Mouse (Mus musculus) ES-E14 (cell line): ENCODE measurements around the gene Pigl. TPM values are rescaled to one million over a fixed set of nuclear protein-coding genes. Genes with fewer than 3 reads are reported as not detected.

Experiments
- DNase-seq: peaks from one replicate; pipeline ENCODE4 v3.0.0-alpha.2; 2013; ENCODE audit warnings: low read depth, low spot score
- H3K27ac ChIP-seq: 2 replicates; pipeline ENCODE4 v1.5.1; 2012; ENCODE audit warnings: low read depth, mild to moderate bottlenecking, low read length, moderate library complexity, mixed read lengths; ENCODE audit not compliant: poor library complexity, insufficient read depth, severe bottlenecking
- H3K36me3 ChIP-seq: 2 replicates; pipeline ENCODE4 v1.6.1; 2012; ENCODE audit warnings: mild to moderate bottlenecking, low read length, moderate library complexity, mixed read lengths; ENCODE audit not compliant: control insufficient read depth, poor library complexity, insufficient read depth, severe bottlenecking
- H3K4me1 ChIP-seq, 2 experiments: fragments of 150-350 bp in 1 of 2; sonication (generic) in 1 of 2; 2 replicates each; pipeline ENCODE4 v1.6.1; 2012; ENCODE audit warnings: low read length in 2 of 2, mild to moderate bottlenecking in 1 of 2, mixed read lengths in 1 of 2; ENCODE audit not compliant: control insufficient read depth in 2 of 2, insufficient read depth in 2 of 2, poor library complexity in 1 of 2
- H3K4me3 ChIP-seq, 2 experiments: fragments of 150-350 bp in 1 of 2; sonication (generic) in 1 of 2; 2 replicates each; pipeline ENCODE4 v1.5.1; 2012; ENCODE audit warnings: low read length in 2 of 2, low read depth in 1 of 2, mild to moderate bottlenecking in 1 of 2, mixed read lengths in 1 of 2; ENCODE audit not compliant: insufficient read depth in 1 of 2, poor library complexity in 1 of 2, severe bottlenecking in 1 of 2
- H3K9ac ChIP-seq: 2 replicates; pipeline ENCODE4 v1.6.1; 2012; ENCODE audit warnings: low read depth, mild to moderate bottlenecking, low read length, mixed read lengths; ENCODE audit not compliant: poor library complexity, insufficient read depth, severe bottlenecking
- H3K9me3 ChIP-seq: fragments of 150-350 bp; sonication (generic); 2 replicates; pipeline ENCODE4 v1.6.1; 2012; ENCODE audit warnings: low read depth, mild to moderate bottlenecking, low read length; ENCODE audit not compliant: control insufficient read depth, insufficient read depth
- CHD2 ChIP-seq: IDR thresholded peaks from 2 replicates; pipeline ENCODE4 v1.6.1; 2014; ENCODE audit warnings: mild to moderate bottlenecking, low read depth, low read length, inconsistent platforms
- HCFC1 ChIP-seq: IDR thresholded peaks from 2 replicates; pipeline ENCODE4 v1.6.1; 2012; ENCODE audit warnings: low read length, inconsistent platforms, borderline replicate concordance; ENCODE audit not compliant: insufficient read depth
- MAFK ChIP-seq: IDR thresholded peaks from 2 replicates; pipeline ENCODE4 v1.6.1; 2014; ENCODE audit warnings: mild to moderate bottlenecking, low read depth, low read length, inconsistent platforms; ENCODE audit not compliant: insufficient read depth
- ZC3H11A ChIP-seq: IDR thresholded peaks from 2 replicates; pipeline ENCODE4 v1.6.1; 2012; ENCODE audit warnings: low read depth, mild to moderate bottlenecking, inconsistent platforms, low read length, borderline replicate concordance
- ZNF384 ChIP-seq: IDR thresholded peaks from 2 replicates; pipeline ENCODE4 v1.6.1; 2012; ENCODE audit warnings: low read depth, low read length, inconsistent platforms
- in situ Hi-C, 2 experiments: fragments of 600-800 bp; cut with MboI; formaldehyde crosslinking; loops; one replicate each; pipeline ENCODE4 v1.15.1; 2025; ENCODE audit warnings: low sequenced_read_pairs in 2 of 2, inconsistent platforms in 1 of 2; ENCODE audit not compliant: unreplicated experiment in 2 of 2
- total RNA-seq: library from RNA; depleted of rRNA; stranded (reverse); fragments of 300-350 nt; gene quantifications from 2 replicates; pipeline ENCODE4 v1.2.3, GENCODE M21; 2012

The Pigl gene
- total RNA-seq, 1 experiment = 25.8 TPM

- H3K27ac ChIP-seq = peak overlapping the region; percentile 92
- peak overlapping the region; percentile 90 for H3K9ac ChIP-seq
- in situ Hi-C loops = no loop called here
- peaks cover 6% of the 10 kb centered on the region for H3K36me3 ChIP-seq
- H3K4me3 ChIP-seq = peak overlapping the region; percentile 77 to 95
- no peaks in the 10 kb centered on the region for H3K9me3 ChIP-seq
- peak; percentile 78 for DNase-seq
- H3K4me1 ChIP-seq = peaks cover 0 to 2% of the 10 kb centered on the region in 2 experiments; a peak in 1 of 4 replicates
- TF ChIP-seq MAFK = no peak; the same call in 1 of the 2 replicates
- TF ChIP-seq HCFC1 = peak; percentile 63
- TF ChIP-seq ZNF384 = peak; percentile 66; the same call in 1 of the 2 replicates
- TF ChIP-seq ZC3H11A = no peak
- peak; percentile 76 for TF ChIP-seq CHD2
These were observed 93.2 kb downstream of the Pigl start for GRCm38 (mm10) chr11:62551226-62552119.

- Histone ChIP-seq H3K4me3 (peak overlapping the region; percentile 43 to 59), H3K9ac (no peak overlapping the region; the same call in 1 of the 2 replicates), H3K36me3 (peaks cover 6% of the 10 kb centered on the region), H3K27ac (no peak overlapping the region), H3K4me1 (peaks cover 0 to 2% of the 10 kb centered on the region in 2 experiments; a peak in 1 of 4 replicates), H3K9me3 (no peaks in the 10 kb centered on the region)
- DNase-seq = no peak
- in situ Hi-C loops = no loop called here
- TF ChIP-seq HCFC1 (no peak), ZNF384 (no peak), CHD2 (no peak), ZC3H11A (no peak)
These were observed 94.9 kb downstream of the Pigl start for GRCm38 (mm10) chr11:62553186-62553585.

GRCm38 (mm10) chr11:62553633-62554032 is 95.4 kb downstream of the Pigl start:
- in situ Hi-C loops = no loop called here
- no peak overlapping the region; the same call in 1 of the 2 replicates for H3K9ac ChIP-seq
- TF ChIP-seq ZNF384 (no peak), HCFC1 (no peak), CHD2 (no peak; the same call in 1 of the 2 replicates), MAFK (no peak)

GRCm38 (mm10) chr11:62554163-62554855 is 96.0 kb downstream of the Pigl start:
- no peak for DNase-seq
- peaks cover 6% of the 10 kb centered on the region for H3K36me3 ChIP-seq
- no peak overlapping the region for H3K27ac ChIP-seq
- no peak overlapping the region; the same call in 1 of the 2 replicates for H3K9ac ChIP-seq
- peak overlapping the region; percentile 43 to 59; a peak in 3 of 4 replicates for H3K4me3 ChIP-seq
- H3K9me3 ChIP-seq = no peaks in the 10 kb centered on the region
- TF ChIP-seq ZC3H11A (no peak), CHD2 (peak; percentile 29), ZNF384 (peak; percentile 91)
- H3K4me1 ChIP-seq = peaks cover 0 to 2% of the 10 kb centered on the region in 2 experiments; a peak in 1 of 4 replicates
- in situ Hi-C loops = no loop called here

More at GRCm38 (mm10) chr11:62553633-62554032, 95.4 kb downstream of the Pigl start:
- Histone ChIP-seq H3K27ac (no peak overlapping the region), H3K36me3 (peaks cover 6% of the 10 kb centered on the region), H3K9me3 (no peaks in the 10 kb centered on the region), H3K4me3 (peak overlapping the region; percentile 43 to 59), H3K4me1 (peaks cover 0 to 2% of the 10 kb centered on the region in 2 experiments; a peak in 1 of 4 replicates)
- no peak for DNase-seq
